Mouse (Mus musculus) neural tube, embryonic 12.5 days (tissue): ENCODE results near the gene Vmp1. TPM values are rescaled to one million over a fixed set of nuclear protein-coding genes. Genes with fewer than 3 reads are reported as not detected.

Experiments
- ATAC-seq: fragments of 200-750 bp; cut with Nextera tagmentation; 2 replicates; pipeline ENCODE4 v1.8.0; 2017; ENCODE audit warnings: low read depth, mild to moderate bottlenecking, moderate TSS enrichment, moderate library complexity; ENCODE audit not compliant: low FRiP score
- H3K27ac ChIP-seq: fragments of 300-500 bp; sonication (generic); 2 replicates; pipeline ENCODE4 v1.5.1; 2016
- H3K27me3 ChIP-seq: fragments of 300-500 bp; sonication (generic); replicated peaks from 2 replicates; pipeline ENCODE4 v1.6.1; 2016; ENCODE audit warnings: mild to moderate bottlenecking
- H3K36me3 ChIP-seq: fragments of 300-500 bp; sonication (generic); 2 replicates; pipeline ENCODE4 v1.6.1; 2016; ENCODE audit warnings: mild to moderate bottlenecking
- H3K4me1 ChIP-seq: fragments of 300-500 bp; sonication (generic); 2 replicates; pipeline ENCODE4 v1.6.1; 2016
- H3K4me2 ChIP-seq: fragments of 300-500 bp; sonication (generic); replicated peaks from 2 replicates; pipeline ENCODE4 v1.6.1; 2016; ENCODE audit warnings: mild to moderate bottlenecking
- H3K4me3 ChIP-seq: fragments of 300-500 bp; sonication (generic); 2 replicates; pipeline ENCODE4 v1.5.1; 2016
- H3K9ac ChIP-seq: fragments of 300-500 bp; sonication (generic); 2 replicates; pipeline ENCODE4 v1.6.1; 2016; ENCODE audit warnings: mild to moderate bottlenecking
- H3K9me3 ChIP-seq: fragments of 300-500 bp; sonication (generic); 2 replicates; pipeline ENCODE4 v1.6.1; 2016; ENCODE audit warnings: mild to moderate bottlenecking
- WGBS: fragments of 180-500 bp; shearing (Covaris S2); methylation state at CpG from one replicate; pipeline ENCODE4 v1.1.7; 2016; 5-methylcytosine and 5-hydroxymethylcytosine counted together
- polyA plus RNA-seq: library from polyadenylated mRNA; unstranded; fragments of >200 nt; fragmentation: Nextera tagmentation; extraction: Ambion mirVana; gene quantifications from 2 replicates; pipeline ENCODE4 v1.2.1, GENCODE M21; 2016

The Vmp1 gene
- polyA plus RNA-seq, 1 experiment from 2014 or later: 96.6 TPM

DNA sequence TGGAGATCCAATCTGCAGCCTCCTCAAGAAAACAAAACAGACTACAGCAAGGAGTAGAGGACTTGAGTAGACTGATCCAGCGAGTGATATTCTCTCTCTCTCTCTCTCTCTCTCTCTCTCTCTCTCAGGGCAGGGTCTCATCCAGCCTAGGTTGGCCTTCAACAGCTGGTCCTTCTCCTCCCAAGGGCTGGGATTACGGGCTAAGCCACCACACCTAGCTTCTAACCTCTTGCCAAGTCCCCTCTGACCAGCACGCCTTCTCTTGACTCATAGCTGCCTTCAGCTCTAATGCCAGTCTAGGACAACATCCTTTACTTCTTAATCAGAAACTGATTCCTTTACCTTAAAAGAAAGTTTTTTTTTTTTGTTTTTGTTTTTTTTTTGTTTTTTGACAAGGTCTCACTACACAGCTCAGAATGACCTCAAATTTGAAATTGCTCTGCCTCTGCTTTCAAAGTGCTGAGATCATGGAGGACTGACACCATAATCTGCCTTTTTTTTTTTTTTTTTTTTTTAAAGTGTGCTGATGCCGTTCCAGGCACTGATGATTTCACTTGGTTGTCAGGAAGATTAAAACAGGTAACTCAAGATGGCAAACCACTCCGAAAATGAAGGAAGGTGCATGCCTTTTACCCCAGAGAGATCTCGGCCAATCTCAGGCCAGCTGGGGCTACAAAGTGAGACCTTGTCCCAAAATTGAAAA lies 105.4 kb downstream of the Vmp1 start:
- H3K4me1 ChIP-seq: no peaks in the 10 kb centered on the region
- ATAC-seq: no peak
- no peaks in the 10 kb centered on the region for H3K9me3 ChIP-seq
- H3K4me2 ChIP-seq: no peak overlapping the region
- no peak overlapping the region for H3K9ac ChIP-seq
- no peak overlapping the region for H3K4me3 ChIP-seq
- WGBS: 86% methylated on average over 6 of the region's 6 CpGs
- H3K27ac ChIP-seq: no peak overlapping the region
- H3K27me3 ChIP-seq: no peaks in the 10 kb centered on the region
- H3K36me3 ChIP-seq: no peaks in the 10 kb centered on the region

DNA sequence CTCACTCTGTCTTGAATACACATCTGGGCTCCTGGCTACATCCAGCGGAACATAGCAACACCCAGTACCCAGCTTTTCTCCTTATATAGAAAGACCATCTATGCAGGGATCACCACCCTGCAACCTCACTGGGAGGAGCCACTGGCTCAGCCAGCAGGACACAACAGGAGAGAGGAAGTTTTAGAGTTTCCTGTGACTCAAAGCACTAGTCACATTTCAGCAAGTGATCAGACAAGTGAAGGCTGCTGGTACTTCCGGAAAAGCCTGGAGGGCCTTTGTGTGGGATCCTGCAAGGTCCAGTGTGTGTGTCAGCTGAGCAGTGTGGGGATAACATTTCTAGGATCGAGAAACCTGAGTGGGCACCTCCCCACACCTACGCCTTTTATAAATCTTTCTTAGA lies 106.4 kb downstream of the Vmp1 start:
- no peak overlapping the region for H3K4me2 ChIP-seq
- H3K4me1 ChIP-seq: no peaks in the 10 kb centered on the region
- H3K9me3 ChIP-seq: no peaks in the 10 kb centered on the region
- no peak overlapping the region for H3K9ac ChIP-seq
- H3K27me3 ChIP-seq: no peaks in the 10 kb centered on the region
- H3K36me3 ChIP-seq: no peaks in the 10 kb centered on the region
- H3K27ac ChIP-seq: no peak overlapping the region
- no peak overlapping the region for H3K4me3 ChIP-seq
- 83% methylated on average over 4 of the region's 4 CpGs for WGBS
- no peak for ATAC-seq

DNA sequence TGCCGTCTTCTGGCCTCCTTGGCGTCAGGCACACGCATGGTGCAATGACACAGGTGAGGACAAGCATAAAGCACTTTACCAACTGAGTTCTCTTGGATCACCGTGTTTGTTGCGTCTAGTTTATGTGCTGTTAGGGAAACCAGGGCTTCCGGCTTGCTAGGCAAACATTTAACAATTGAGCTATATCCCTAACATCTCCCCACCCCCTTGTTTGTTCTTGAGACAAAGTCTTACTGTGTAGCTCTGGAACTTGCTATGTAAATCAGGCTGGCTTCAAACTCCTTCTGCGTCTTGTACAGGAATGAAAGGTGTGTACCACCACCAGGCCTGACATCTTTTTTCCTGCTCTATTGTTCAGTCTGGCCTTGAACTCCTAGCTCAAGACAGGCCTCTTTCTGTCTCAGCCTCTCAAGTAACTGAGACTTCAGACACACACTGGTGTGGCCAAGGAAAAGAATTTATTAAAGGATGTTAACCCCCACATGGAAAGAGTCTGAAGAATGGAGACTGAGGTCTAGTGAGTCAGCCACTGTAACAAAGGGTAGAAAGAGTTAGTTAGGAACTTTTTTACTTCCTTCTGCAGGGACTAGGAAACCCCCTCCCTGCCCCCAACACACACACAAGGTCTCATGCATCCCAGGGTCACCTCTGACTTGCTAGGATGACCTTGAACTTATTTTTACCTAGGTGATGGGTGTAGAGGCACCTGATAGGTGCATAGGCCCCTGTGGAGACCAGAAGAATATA lies 107.8 kb downstream of the Vmp1 start:
- WGBS: 82% methylated on average over 7 of the region's 7 CpGs
- H3K27me3 ChIP-seq: no peaks in the 10 kb centered on the region
- H3K36me3 ChIP-seq: no peaks in the 10 kb centered on the region
- no peak overlapping the region for H3K27ac ChIP-seq
- no peak overlapping the region for H3K9ac ChIP-seq
- no peaks in the 10 kb centered on the region for H3K4me1 ChIP-seq
- no peak overlapping the region for H3K4me3 ChIP-seq
- no peaks in the 10 kb centered on the region for H3K9me3 ChIP-seq
- H3K4me2 ChIP-seq: no peak overlapping the region
- no peak for ATAC-seq

DNA sequence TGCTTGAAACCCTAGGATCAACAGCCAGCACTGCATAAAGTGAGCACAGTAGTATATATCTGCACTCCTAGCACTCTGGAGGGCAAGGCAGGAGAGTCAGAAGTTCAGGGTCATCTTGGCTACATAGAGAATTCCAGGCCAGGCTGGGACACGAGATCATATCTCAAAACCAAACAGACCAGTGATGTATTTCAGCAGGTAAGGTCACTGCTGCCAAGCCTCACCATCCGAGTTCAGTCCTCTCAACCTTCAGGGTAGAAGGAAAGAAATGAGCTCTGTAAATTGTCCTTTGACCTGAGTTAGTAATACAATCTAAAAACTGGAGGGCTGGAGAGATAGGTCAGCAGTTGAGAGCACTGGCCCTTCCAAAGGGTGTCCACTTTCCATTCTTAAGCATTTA lies 109.2 kb downstream of the Vmp1 start:
- no peak for ATAC-seq
- Histone ChIP-seq H3K9me3 (no peaks in the 10 kb centered on the region), H3K4me3 (no peak overlapping the region), H3K27ac (no peak overlapping the region), H3K4me2 (no peak overlapping the region), H3K27me3 (no peaks in the 10 kb centered on the region), H3K4me1 (no peaks in the 10 kb centered on the region), H3K36me3 (no peaks in the 10 kb centered on the region), H3K9ac (no peak overlapping the region)
- 75% methylated on average over 2 of the region's 2 CpGs for WGBS

DNA sequence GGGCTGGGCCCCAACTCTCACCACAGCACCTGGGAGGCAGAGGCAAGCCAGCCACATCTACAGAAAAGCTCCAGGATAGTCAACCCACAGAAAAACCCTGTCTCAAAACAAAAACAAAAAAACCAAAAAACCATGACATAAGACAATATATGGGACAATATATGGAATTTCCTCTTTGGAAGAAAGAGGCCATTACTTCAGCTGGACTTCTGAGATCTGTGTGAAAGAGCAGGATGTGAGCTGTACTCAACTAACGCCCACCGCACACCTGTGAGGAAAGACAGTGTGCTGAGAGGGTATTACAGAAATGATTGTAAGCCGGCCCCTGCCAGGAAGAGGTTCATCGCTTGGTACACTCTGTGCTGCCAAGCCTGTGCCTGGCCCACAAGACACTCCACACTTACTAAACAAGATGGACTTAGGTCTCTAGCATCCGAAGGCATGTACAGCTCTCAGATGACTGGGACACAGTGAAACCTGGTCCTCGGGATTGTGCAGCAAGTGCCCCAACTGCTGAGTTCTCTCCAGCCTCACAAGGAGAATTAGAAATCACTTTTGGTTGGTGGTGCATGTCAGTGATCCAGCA lies 109.9 kb downstream of the Vmp1 start:
- no peaks in the 10 kb centered on the region for H3K4me1 ChIP-seq
- H3K27me3 ChIP-seq: no peaks in the 10 kb centered on the region
- H3K9me3 ChIP-seq: no peaks in the 10 kb centered on the region
- no peak overlapping the region for H3K4me3 ChIP-seq
- ATAC-seq: no peak
- H3K4me2 ChIP-seq: no peak overlapping the region
- no peak overlapping the region for H3K27ac ChIP-seq
- 89% methylated on average over 6 of the region's 6 CpGs for WGBS
- no peak overlapping the region for H3K9ac ChIP-seq
- H3K36me3 ChIP-seq: no peaks in the 10 kb centered on the region

DNA sequence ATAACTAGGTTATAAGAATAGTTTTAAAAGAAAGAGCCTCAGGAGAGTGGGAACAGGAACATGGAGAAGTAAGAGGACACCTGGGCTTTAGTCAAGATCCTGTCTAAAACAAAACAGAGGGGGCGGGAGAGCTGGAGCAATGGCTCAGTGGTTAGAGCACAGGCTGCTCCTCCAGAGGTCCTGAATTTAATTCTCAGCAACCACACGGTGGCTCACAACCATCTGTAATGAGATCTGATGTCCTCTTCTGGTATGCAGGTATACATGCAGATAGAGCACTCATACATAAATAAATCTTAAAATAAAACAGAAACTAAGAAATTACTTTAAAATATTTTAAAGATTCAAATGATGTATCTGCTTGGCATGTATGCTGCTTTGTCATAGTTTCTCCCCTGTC lies 111.0 kb downstream of the Vmp1 start:
- Histone ChIP-seq H3K36me3 (no peaks in the 10 kb centered on the region), H3K27me3 (no peaks in the 10 kb centered on the region), H3K27ac (no peak overlapping the region), H3K4me1 (no peaks in the 10 kb centered on the region), H3K4me2 (no peak overlapping the region), H3K9me3 (no peaks in the 10 kb centered on the region), H3K9ac (no peak overlapping the region), H3K4me3 (no peak overlapping the region)
- no peak for ATAC-seq
- 77% methylated on average over 2 of the region's 2 CpGs for WGBS

DNA sequence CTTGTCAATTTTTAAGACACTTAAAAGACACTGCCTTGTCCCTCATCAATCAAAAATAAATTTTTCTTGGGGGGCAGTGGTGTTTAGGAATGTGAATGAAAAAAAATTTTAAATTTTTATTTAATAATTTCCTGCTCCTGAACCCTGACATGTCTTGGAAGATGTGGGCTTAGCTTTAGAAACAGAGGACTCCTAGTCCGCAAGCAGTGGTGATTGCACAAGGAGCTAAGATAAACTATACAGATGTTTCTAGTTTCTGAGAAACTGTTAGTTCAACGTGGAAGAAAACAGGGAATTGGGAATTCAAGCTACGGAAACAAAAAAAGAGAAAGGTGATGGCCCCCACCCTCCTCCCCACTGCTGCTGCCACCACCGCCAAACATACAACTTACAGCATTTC lies 111.8 kb downstream of the Vmp1 start:
- Histone ChIP-seq H3K36me3 (no peaks in the 10 kb centered on the region), H3K4me1 (no peaks in the 10 kb centered on the region), H3K9me3 (no peaks in the 10 kb centered on the region), H3K27me3 (no peaks in the 10 kb centered on the region), H3K4me3 (no peak overlapping the region), H3K27ac (no peak overlapping the region), H3K9ac (no peak overlapping the region), H3K4me2 (no peak overlapping the region)
- 73% methylated on average over 4 of the region's 4 CpGs for WGBS
- ATAC-seq: no peak

DNA sequence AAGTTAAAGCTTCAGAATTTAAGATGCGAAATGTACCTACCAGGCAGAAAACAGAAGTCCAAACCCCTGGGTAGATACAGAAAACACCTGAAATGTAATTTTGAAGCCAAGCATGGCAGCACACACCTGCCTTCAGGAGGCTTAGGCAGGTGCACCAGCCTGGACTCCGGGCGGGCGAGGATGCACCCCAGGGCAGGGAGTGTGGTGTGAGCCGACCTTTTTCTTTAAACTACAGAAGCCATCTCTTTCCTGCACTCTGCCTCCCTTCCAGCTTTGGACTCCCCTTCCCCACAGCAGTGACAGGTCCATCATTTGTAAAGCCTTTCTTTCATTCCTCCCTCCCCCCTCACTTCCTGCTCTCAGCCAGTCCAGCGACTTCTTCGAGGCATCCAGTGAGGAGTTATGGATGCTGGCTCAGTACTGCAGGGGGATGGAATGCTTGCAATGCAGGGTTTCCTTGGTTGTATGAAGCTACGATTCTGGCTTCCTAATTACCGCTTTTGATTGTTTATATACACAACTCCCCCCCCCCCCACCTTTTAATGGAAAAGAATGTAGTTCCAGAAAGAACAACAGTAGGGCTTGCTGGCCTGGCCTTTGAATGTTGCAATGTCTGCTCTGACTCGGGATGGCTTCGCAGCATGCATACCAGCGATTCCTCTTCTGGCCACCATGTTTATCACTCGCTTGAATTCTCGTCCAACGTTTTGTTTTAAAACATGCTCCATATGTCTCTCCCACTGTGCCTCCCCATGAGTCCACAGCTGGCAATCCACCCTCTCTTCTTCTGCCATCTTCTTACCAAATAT lies 112.4 kb downstream of the Vmp1 start:
- ATAC-seq: no peak
- Histone ChIP-seq H3K4me2 (no peak overlapping the region; the same call in 1 of the 2 replicates), H3K36me3 (no peaks in the 10 kb centered on the region), H3K27me3 (no peaks in the 10 kb centered on the region), H3K9me3 (no peaks in the 10 kb centered on the region), H3K4me1 (no peaks in the 10 kb centered on the region), H3K9ac (no peak overlapping the region), H3K4me3 (no peak overlapping the region), H3K27ac (no peak overlapping the region; the same call in 1 of the 2 replicates)
- 58% methylated on average over 15 of the region's 15 CpGs for WGBS

DNA sequence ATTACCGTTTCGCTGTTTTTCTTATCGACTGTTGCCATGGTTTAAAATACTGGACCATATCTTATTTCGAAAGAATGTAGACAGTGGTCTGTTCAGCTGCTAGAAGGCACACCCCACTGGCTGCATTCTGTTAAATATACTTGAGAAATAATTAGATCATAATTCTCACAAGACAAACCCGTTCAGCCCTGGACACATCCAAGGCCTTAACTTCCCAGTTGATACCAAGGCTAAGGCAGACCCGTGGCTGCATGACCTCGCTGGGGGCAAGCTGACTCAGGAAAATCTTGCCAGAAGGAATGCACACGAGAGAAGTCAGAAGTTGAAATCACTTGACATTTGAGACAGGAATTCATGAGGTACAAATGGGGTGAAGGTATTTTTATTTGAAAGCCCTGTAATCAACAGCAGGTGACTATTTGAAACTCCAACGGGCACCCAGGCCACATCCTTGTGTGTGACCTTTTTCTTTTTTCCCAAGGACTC lies 113.3 kb downstream of the Vmp1 start:
- Histone ChIP-seq H3K4me1 (no peaks in the 10 kb centered on the region), H3K9ac (no peak overlapping the region), H3K4me3 (no peak overlapping the region), H3K36me3 (no peaks in the 10 kb centered on the region), H3K27ac (no peak overlapping the region), H3K27me3 (no peaks in the 10 kb centered on the region), H3K4me2 (no peak overlapping the region), H3K9me3 (no peaks in the 10 kb centered on the region)
- no peak for ATAC-seq
- WGBS: 64% methylated on average over 9 of the region's 9 CpGs

DNA sequence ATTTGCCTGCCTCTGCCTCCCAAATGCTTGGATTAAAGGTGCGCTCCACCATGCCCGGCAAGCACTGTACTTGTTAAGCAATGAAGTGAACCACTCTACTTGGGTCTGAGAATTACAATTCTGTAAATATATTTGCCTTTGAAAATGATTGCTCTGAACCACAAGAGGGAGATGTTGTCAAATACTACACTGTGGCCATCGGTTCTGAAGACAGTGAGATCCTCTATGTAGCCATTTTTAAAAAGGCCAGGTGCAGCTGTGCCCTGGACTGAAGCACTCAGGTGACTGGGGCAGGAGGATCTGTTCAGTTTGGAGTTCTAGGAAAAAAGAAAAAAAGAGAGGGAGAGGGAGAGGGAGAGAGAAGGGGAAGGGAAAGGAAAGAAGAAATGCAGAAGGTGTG lies 115.2 kb downstream of the Vmp1 start:
- no peak for ATAC-seq
- Histone ChIP-seq H3K9ac (no peak overlapping the region), H3K36me3 (no peaks in the 10 kb centered on the region), H3K4me1 (no peaks in the 10 kb centered on the region), H3K27me3 (no peaks in the 10 kb centered on the region), H3K27ac (no peak overlapping the region), H3K9me3 (no peaks in the 10 kb centered on the region), H3K4me2 (no peak overlapping the region), H3K4me3 (no peak overlapping the region)
- WGBS: 76% methylated on average over 3 of the region's 3 CpGs

DNA sequence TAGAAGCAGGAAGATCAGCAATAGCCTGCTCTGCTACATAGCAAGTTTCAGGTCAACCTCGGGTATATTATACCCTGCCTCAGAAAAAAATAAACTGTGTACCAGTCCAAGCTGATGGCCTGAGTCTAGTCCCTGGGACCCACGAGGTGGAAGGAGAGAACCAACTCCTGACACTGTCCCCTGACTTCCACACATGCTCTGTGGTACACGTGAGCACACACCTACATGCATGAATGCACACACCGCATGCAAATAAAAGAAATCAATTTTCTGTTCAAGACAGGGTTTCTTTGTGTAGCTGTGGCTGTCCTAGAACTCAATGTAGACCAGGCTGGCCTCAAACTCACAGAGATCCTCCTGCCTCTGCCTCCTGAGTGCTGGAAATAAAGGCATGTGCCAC lies 125.4 kb downstream of the Vmp1 start:
- 86% methylated on average over 4 of the region's 4 CpGs for WGBS
- H3K4me1 ChIP-seq: no peaks in the 10 kb centered on the region

DNA sequence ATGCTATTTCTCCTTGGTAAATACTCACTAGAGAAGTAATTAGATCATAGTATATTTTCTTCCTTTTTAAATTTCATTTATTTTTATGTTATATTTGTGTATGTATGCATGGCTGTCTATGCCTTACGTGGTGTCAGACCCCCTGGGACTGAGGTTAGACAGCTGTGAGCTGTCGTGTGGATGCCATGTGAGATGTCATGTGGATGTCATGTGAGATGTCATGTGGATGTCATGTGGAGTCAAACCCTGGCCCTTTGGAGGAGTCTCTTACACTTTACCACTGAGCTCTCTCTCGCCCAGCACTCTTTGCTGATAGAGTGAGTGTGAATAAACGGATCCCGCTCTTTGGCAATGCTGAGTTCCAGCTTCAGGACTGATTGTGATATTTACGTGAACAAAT lies 130.1 kb downstream of the Vmp1 start:
- Histone ChIP-seq H3K4me3 (no peak overlapping the region), H3K4me1 (no peaks in the 10 kb centered on the region), H3K36me3 (peaks cover 35% of the 10 kb centered on the region), H3K9ac (no peak overlapping the region), H3K4me2 (no peak overlapping the region), H3K27ac (no peak overlapping the region), H3K9me3 (no peaks in the 10 kb centered on the region), H3K27me3 (no peaks in the 10 kb centered on the region)
- 91% methylated on average over 6 of the region's 6 CpGs for WGBS
- ATAC-seq: no peak

More for the DNA sequence above, 125.4 kb downstream of the Vmp1 start:
- no peaks in the 10 kb centered on the region for H3K9me3 ChIP-seq
- H3K9ac ChIP-seq: no peak overlapping the region
- no peak overlapping the region for H3K27ac ChIP-seq
- H3K4me2 ChIP-seq: no peak overlapping the region
- H3K4me3 ChIP-seq: no peak overlapping the region
- no peaks in the 10 kb centered on the region for H3K27me3 ChIP-seq
- peaks cover 42% of the 10 kb centered on the region for H3K36me3 ChIP-seq
- ATAC-seq: no peak
